Mouse (Mus musculus) heart, adult 18-20 months (tissue): ENCODE data around the gene Tmem182. TPM values are rescaled to one million over a fixed set of nuclear protein-coding genes. Genes with fewer than 3 reads are reported as not detected.
A peak's percentile ranks its signal among the peaks of the same experiment; 100 is the strongest.

Source experiments
- DNase-seq, 2 experiments: peaks; one replicate each; pipeline ENCODE4 v3.0.0; 2021 to 2022; ENCODE audit warnings: mixed read lengths in 1 of 2
- long read RNA-seq, 2 experiments: library from polyadenylated mRNA; stranded (forward); transcript quantifications; one replicate each; pipeline ENCODE4 v2.0.0; 2021
- total RNA-seq, 2 experiments: library from RNA; stranded (reverse); gene quantifications; 2 replicates each; pipeline ENCODE4 v1.2.3; 2021

Tmem182 gene
- total RNA-seq, result 100 to 1,000 TPM; 147 to 160 TPM
- long read RNA-seq, experiment 1, transcript Tmem182-201 (5 exons, 2,716 nt), result major isoform, 123 of 169 reads
- long read RNA-seq, experiment 1, partial matches to known transcripts, result 22 of 169 reads
- long read RNA-seq, experiment 1, other reads (novel, unspliced or antisense), result 24 of 169 reads
- long read RNA-seq, experiment 2, transcript Tmem182-201 (5 exons, 2,716 nt), result major isoform, 59 of 75 reads
- long read RNA-seq, experiment 2, partial matches to known transcripts, result 0 of 75 reads
- long read RNA-seq, experiment 2, other reads (novel, unspliced or antisense), result 16 of 75 reads

GRCm38 (mm10) chr1:40805351-40805750 is at the start of gene Tmem182:
Tmem182 (plus strand) TSS chr1:40805601.
- DNase-seq, result peak; percentile 87 to 92

- DNase-seq, result no peak
These were observed 45.5 kb upstream of the Tmem182 start for GRCm38 (mm10) chr1:40759751-40760445.

GRCm38 (mm10) chr1:40764042-40764441 is 41.4 kb upstream of the Tmem182 start:
- DNase-seq, result no peak

- no peak for DNase-seq
These were observed 40.6 kb upstream of the Tmem182 start for GRCm38 (mm10) chr1:40764701-40765275.

GRCm38 (mm10) chr1:40765521-40765920 is 39.9 kb upstream of the Tmem182 start:
- DNase-seq, result no peak

- DNase-seq, result no peak
These were observed 37.8 kb upstream of the Tmem182 start for GRCm38 (mm10) chr1:40767588-40767987.

GRCm38 (mm10) chr1:40768606-40769005 is 36.8 kb upstream of the Tmem182 start:
- DNase-seq, result peak in 1 of 2 experiments; percentile 55

- no peak for DNase-seq
These were observed 36.0 kb upstream of the Tmem182 start for GRCm38 (mm10) chr1:40769331-40769894.

GRCm38 (mm10) chr1:40771196-40771970 is 34.0 kb upstream of the Tmem182 start:
- DNase-seq, result no peak

GRCm38 (mm10) chr1:40773234-40773633 is 32.2 kb upstream of the Tmem182 start:
- DNase-seq, result no peak

- DNase-seq, result no peak
These were observed 31.4 kb upstream of the Tmem182 start for GRCm38 (mm10) chr1:40774040-40774439.

GRCm38 (mm10) chr1:40776102-40776501 is 29.3 kb upstream of the Tmem182 start:
- DNase-seq, result no peak

- DNase-seq, result no peak
These were observed 28.6 kb upstream of the Tmem182 start for GRCm38 (mm10) chr1:40776763-40777162.

- no peak for DNase-seq
These were observed 22.0 kb upstream of the Tmem182 start for GRCm38 (mm10) chr1:40783450-40783849.

- DNase-seq, result no peak
These were observed 21.1 kb upstream of the Tmem182 start for GRCm38 (mm10) chr1:40784306-40784705.

- DNase-seq, result no peak
These were observed 19.4 kb upstream of the Tmem182 start for GRCm38 (mm10) chr1:40785876-40786445.

GRCm38 (mm10) chr1:40788956-40789355 is 16.4 kb upstream of the Tmem182 start:
- DNase-seq, result no peak

- peak in 1 of 2 experiments; percentile 18 for DNase-seq
These were observed 15.7 kb upstream of the Tmem182 start for GRCm38 (mm10) chr1:40789666-40790233.

GRCm38 (mm10) chr1:40790324-40791141 is 14.9 kb upstream of the Tmem182 start, which contains the start of gene Mfsd9:
Mfsd9 (minus strand) TSS chr1:40790687.
- DNase-seq, result peak; percentile 91 to 93

GRCm38 (mm10) chr1:40795508-40795907 is 9.9 kb upstream of the Tmem182 start:
- no peak for DNase-seq
